Mouse (Mus musculus): ENCODE results near the gene R3hdml. TPM values are rescaled to one million over a fixed set of nuclear protein-coding genes. Genes with fewer than 3 reads are reported as not detected.

Gene R3hdml
- polyA plus RNA-seq, 1 experiment from 2014 or later: not detected

DNA sequence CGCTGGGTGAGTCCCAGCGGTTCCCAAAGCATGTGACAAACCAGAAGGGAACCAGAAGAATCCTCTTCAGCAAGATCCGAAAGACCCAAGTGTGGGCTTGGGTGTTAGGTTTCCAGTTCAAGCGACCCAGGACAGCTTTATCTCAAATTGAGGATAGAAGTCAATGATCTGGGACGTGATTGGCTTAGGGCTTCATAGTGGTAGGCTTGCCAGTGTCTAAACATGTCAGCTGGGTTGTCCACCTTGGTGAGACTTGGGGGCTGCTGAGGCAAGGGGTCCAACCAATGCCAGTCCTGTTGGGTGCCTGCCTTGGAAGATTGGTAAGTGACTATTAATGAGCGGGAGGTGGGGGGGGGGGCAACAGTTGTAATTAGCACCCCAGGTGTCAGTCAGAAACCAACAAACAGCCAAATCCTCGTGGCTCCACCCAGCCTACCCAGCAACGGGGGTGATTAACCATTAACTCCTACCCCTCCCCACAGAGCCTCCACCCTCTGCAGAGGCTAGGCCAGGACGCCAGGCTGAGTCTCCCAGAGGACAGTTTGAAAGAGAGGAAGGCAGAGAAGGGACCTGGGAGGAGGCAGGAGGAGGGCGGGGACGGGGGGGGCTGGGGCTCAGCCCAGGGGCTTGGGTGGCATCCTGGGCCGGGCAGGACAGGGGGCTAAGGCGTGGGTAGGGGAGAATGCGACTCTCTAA lies 54.7 kb downstream of the R3hdml start:
- H3K9ac ChIP-seq (ENCODE audit: low read depth, low read length): no peak overlapping the region
- H3K4me3 ChIP-seq (ENCODE audit: low read depth, low read length): no peak overlapping the region
- no peaks in the 10 kb centered on the region for H3K9me3 ChIP-seq (replicated peaks; ENCODE audit: control insufficient read depth, low read length)
- no peaks in the 10 kb centered on the region for H3K36me3 ChIP-seq (ENCODE audit: control insufficient read depth, insufficient read depth, low read length)
- no peak overlapping the region for H3K27ac ChIP-seq (ENCODE audit: low read depth, low read length)
- H3K4me1 ChIP-seq (ENCODE audit: control insufficient read depth, insufficient read depth, low read length): no peaks in the 10 kb centered on the region
- no peak overlapping the region for H3K4me2 ChIP-seq
- 60% methylated on average over 14 of the region's 14 CpGs for WGBS (ENCODE audit: insufficient replicate concordance)
- peaks cover 16% of the 10 kb centered on the region for H3K27me3 ChIP-seq (ENCODE audit: control insufficient read depth, insufficient read depth, low read length)
- ATAC-seq (replicated peaks; ENCODE audit: insufficient number of reproducible peaks, low FRiP score, low TSS enrichment): no peak

GRCm38 (mm10) chr2:163548822-163549221 lies 56.7 kb downstream of the R3hdml start:
- 64% methylated on average over 6 of the region's 6 CpGs for WGBS (ENCODE audit: insufficient replicate concordance)
- no peak overlapping the region for H3K27ac ChIP-seq (ENCODE audit: low read depth, low read length)
- H3K36me3 ChIP-seq (ENCODE audit: control insufficient read depth, insufficient read depth, low read length): no peaks in the 10 kb centered on the region
- no peak overlapping the region for H3K4me3 ChIP-seq (ENCODE audit: low read depth, low read length)
- no peak overlapping the region for H3K9ac ChIP-seq (ENCODE audit: low read depth, low read length)
- H3K4me2 ChIP-seq: no peak overlapping the region
- no peaks in the 10 kb centered on the region for H3K4me1 ChIP-seq (ENCODE audit: control insufficient read depth, insufficient read depth, low read length)
- H3K27me3 ChIP-seq (ENCODE audit: control insufficient read depth, insufficient read depth, low read length): peaks cover 21% of the 10 kb centered on the region
- H3K9me3 ChIP-seq (replicated peaks; ENCODE audit: control insufficient read depth, low read length): no peaks in the 10 kb centered on the region
- ATAC-seq (replicated peaks; ENCODE audit: insufficient number of reproducible peaks, low FRiP score, low TSS enrichment): no peak

DNA sequence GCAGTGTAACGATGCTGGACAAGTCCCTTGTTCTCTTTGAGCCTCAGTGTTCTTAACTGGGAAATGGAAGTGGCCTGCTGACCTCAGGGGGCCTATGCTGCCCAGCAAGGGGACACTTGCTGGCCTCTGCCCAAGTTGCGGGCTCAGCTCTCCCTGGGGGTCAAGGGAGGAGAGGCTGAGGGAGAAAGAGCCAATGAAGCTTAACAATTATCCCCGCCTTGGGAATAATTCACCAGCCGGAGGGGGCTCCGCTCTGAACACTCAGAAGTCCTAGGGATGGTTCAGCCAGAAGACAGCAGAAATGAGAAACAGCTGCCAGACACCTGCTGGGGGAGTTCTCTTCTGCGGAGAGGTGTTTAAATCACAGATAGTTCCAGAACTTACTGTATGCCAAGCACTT lies 57.7 kb downstream of the R3hdml start:
- no peaks in the 10 kb centered on the region for H3K4me1 ChIP-seq (ENCODE audit: control insufficient read depth, insufficient read depth, low read length)
- H3K4me2 ChIP-seq: no peak overlapping the region
- H3K27ac ChIP-seq (ENCODE audit: low read depth, low read length): no peak overlapping the region
- peaks cover 26% of the 10 kb centered on the region for H3K27me3 ChIP-seq (ENCODE audit: control insufficient read depth, insufficient read depth, low read length)
- H3K9ac ChIP-seq (ENCODE audit: low read depth, low read length): no peak overlapping the region
- 68% methylated on average over 6 of the region's 6 CpGs for WGBS (ENCODE audit: insufficient replicate concordance)
- no peaks in the 10 kb centered on the region for H3K9me3 ChIP-seq (replicated peaks; ENCODE audit: control insufficient read depth, low read length)
- H3K36me3 ChIP-seq (ENCODE audit: control insufficient read depth, insufficient read depth, low read length): no peaks in the 10 kb centered on the region
- no peak overlapping the region for H3K4me3 ChIP-seq (ENCODE audit: low read depth, low read length)
- no peak for ATAC-seq (replicated peaks; ENCODE audit: insufficient number of reproducible peaks, low FRiP score, low TSS enrichment)

Other genes starting within 250 kb of the R3hdml start
- 19.5 and 22.7 TPM in 2 replicates for gene Jph2, start 94.3 kb upstream of the R3hdml start, polyA plus RNA-seq (2014; fragmentation: Nextera tagmentation; extraction: Ambion mirVana)
- 60.8 and 64.1 TPM in 2 replicates for gene Oser1, start 67.6 kb upstream of the R3hdml start, polyA plus RNA-seq (2014; fragmentation: Nextera tagmentation; extraction: Ambion mirVana)
- 0.31 and 0.64 TPM in 2 replicates for gene Gdap1l1, start 53.8 kb upstream of the R3hdml start, polyA plus RNA-seq (2014; fragmentation: Nextera tagmentation; extraction: Ambion mirVana)
- gene Fitm2, start 19.7 kb upstream of the R3hdml start, polyA plus RNA-seq (2014; fragmentation: Nextera tagmentation; extraction: Ambion mirVana): 11.6 and 14.6 TPM in 2 replicates
- gene Hnf4a, start 14.5 kb downstream of the R3hdml start, polyA plus RNA-seq (2014; fragmentation: Nextera tagmentation; extraction: Ambion mirVana): 0.04 and 0.56 TPM in 2 replicates
- gene Ttpal, start 110.0 kb downstream of the R3hdml start, polyA plus RNA-seq (2014; fragmentation: Nextera tagmentation; extraction: Ambion mirVana): 28.2 TPM in 2 replicates
- 77.5 and 79.0 TPM in 2 replicates for gene Serinc3, start 152.8 kb downstream of the R3hdml start, polyA plus RNA-seq (2014; fragmentation: Nextera tagmentation; extraction: Ambion mirVana)
- 249 and 252 TPM in 2 replicates for gene Pkig, start 166.1 kb downstream of the R3hdml start, polyA plus RNA-seq (2014; fragmentation: Nextera tagmentation; extraction: Ambion mirVana)